Comparison of ENCODE assay signal across 30 mouse cellular contexts in genomic region chr7:112118086-112118485, GRCm38 (mm10). TPM values are rescaled to one million over a fixed set of nuclear protein-coding genes. Genes with fewer than 3 reads are reported as not detected.
A peak's percentile ranks its signal among the peaks of the same experiment; 100 is the strongest.
DNase-seq lines count a peak whose midpoint lies in the region; ATAC-seq and TF ChIP-seq lines count a peak whose summit lies in the region.
"Had no signal": no experiment of that assay in that cellular context is flagged by ENCODE, and none has a peak within 500 bp of the region (broad histone marks: within the 10 kb centered on the region; RNA-seq: fewer than 3 reads in every experiment).

No protein-coding gene starts in this region.

- no peak overlapping the region for H3K4me2 ChIP-seq in forebrain, postnatal 0 days (ENCODE audit: low read depth)
- H3K4me2 ChIP-seq in forebrain, embryonic 14.5 days (ENCODE audit: low read length): no peak overlapping the region
- H3K4me2 ChIP-seq: embryonic facial prominence, embryonic 13.5 days; heart, embryonic 11.5 days; hindbrain, embryonic 14.5 days; kidney, embryonic 15.5 days; limb, embryonic 15.5 days; liver, embryonic 13.5 days had no signal

- H3K4me3 ChIP-seq in forebrain, postnatal 0 days (ENCODE audit: low read depth, low read length): no peak overlapping the region
- no peak overlapping the region for H3K4me3 ChIP-seq in forebrain, embryonic 14.5 days (ENCODE audit: low read depth, low read length)
- H3K4me3 ChIP-seq: embryonic facial prominence, embryonic 13.5 days; forebrain, embryonic 10.5 days; kidney, embryonic 15.5 days; limb, embryonic 10.5 days; limb, embryonic 15.5 days; liver, embryonic 13.5 days had no signal

- peak; percentile 29 for DNase-seq in adrenal gland, postnatal 10 days
- DNase-seq in adrenal gland, adult 8-10 months: no peak
- DNase-seq in forebrain, postnatal 0 days: no peak
- no peak for DNase-seq in forebrain, embryonic 14.5 days (ENCODE audit: low spot score)
- DNase-seq in left cerebral cortex, postnatal 4 days: peak; percentile 52
- DNase-seq in left cerebral cortex, adult 18-20 months (ENCODE audit: low spot score in 2 of 2): no peak
- DNase-seq in Patski (ENCODE audit: low read depth, low spot score): peak; percentile 19
- DNase-seq: cerebellum, adult 11-12 months; heart, postnatal 36 days; kidney, adult 11 months; kidney, postnatal 25 days; liver, embryonic 13.5 days; lung, adult 18-20 months; lung, postnatal 10 days; right cerebral cortex, postnatal 4 days; thymus, adult 2 months; thymus, postnatal 36 days had no signal

- no peak for ATAC-seq in forebrain, postnatal 0 days
- ATAC-seq in forebrain, embryonic 14.5 days: no peak
- ATAC-seq in Patski: no peak
- no peak for ATAC-seq in megakaryocyte progenitor cell, adult 5-6 weeks (replicated peaks; ENCODE audit: poor library complexity)
- ATAC-seq: CD4-positive, CD25-positive, alpha-beta regulatory T cell, adult 4 months; midbrain, embryonic 16.5 days had no signal

- H3K9ac ChIP-seq in forebrain, postnatal 0 days: no peak overlapping the region
- H3K9ac ChIP-seq in forebrain, embryonic 14.5 days (ENCODE audit: low read length): no peak overlapping the region
- H3K9ac ChIP-seq: embryonic facial prominence, embryonic 13.5 days; hindbrain, embryonic 14.5 days; kidney, embryonic 15.5 days; limb, embryonic 15.5 days; liver, embryonic 13.5 days had no signal

- no peak for TF ChIP-seq CTCF in forebrain, postnatal 0 days (IDR thresholded peaks at IDR 0.05; ENCODE audit: low read depth)
- TF ChIP-seq CTCF in Patski (IDR thresholded peaks at IDR 0.05): no peak

- no peaks in the 10 kb centered on the region for H3K27me3 ChIP-seq in forebrain, postnatal 0 days (ENCODE audit: insufficient read depth, low read length)
- H3K27me3 ChIP-seq in forebrain, embryonic 14.5 days (replicated peaks; ENCODE audit: control insufficient read depth, insufficient read depth, low read length): no peaks in the 10 kb centered on the region
- no peaks in the 10 kb centered on the region for H3K27me3 ChIP-seq in Patski
- H3K27me3 ChIP-seq: embryonic facial prominence, embryonic 13.5 days; kidney, embryonic 15.5 days; limb, embryonic 15.5 days; liver, embryonic 13.5 days had no signal

- no peaks in the 10 kb centered on the region; the same call in 1 of the 2 replicates for H3K36me3 ChIP-seq in forebrain, postnatal 0 days (ENCODE audit: insufficient read depth)
- peaks cover 8% of the 10 kb centered on the region; the same call in 1 of the 2 replicates for H3K36me3 ChIP-seq in forebrain, embryonic 14.5 days (ENCODE audit: control insufficient read depth, insufficient read depth, low read length)
- H3K36me3 ChIP-seq: kidney, embryonic 15.5 days; liver, embryonic 13.5 days had no signal

- intact Hi-C loops in left cerebral cortex, postnatal 4 days (cut with DNase I): no loop called here

- 86% methylated on average over 7 of the region's 7 CpGs for WGBS in forebrain, postnatal 0 days
- WGBS in forebrain, embryonic 14.5 days: 91% methylated on average over 7 of the region's 7 CpGs

- 0 out of 2 replicates have a peak overlapping the region, but pooled peaks have one; percentile 16 for H3K27ac ChIP-seq in forebrain, postnatal 0 days (ENCODE audit: low read depth, low read length)
- H3K27ac ChIP-seq in forebrain, embryonic 14.5 days (ENCODE audit: low read depth, low read length): no peak overlapping the region
- H3K27ac ChIP-seq: embryonic facial prominence, embryonic 13.5 days; forebrain, embryonic 10.5 days; hindbrain, embryonic 14.5 days; kidney, embryonic 15.5 days; limb, embryonic 10.5 days; limb, embryonic 15.5 days; liver, embryonic 13.5 days; macrophage had no signal

- H3K9me3 ChIP-seq in forebrain, postnatal 0 days (ENCODE audit: low read length): no peaks in the 10 kb centered on the region
- no peaks in the 10 kb centered on the region for H3K9me3 ChIP-seq in forebrain, embryonic 14.5 days (replicated peaks; ENCODE audit: control insufficient read depth, low read length)
- H3K9me3 ChIP-seq: embryonic facial prominence, embryonic 13.5 days; forebrain, embryonic 10.5 days; kidney, embryonic 15.5 days; limb, embryonic 10.5 days; limb, embryonic 15.5 days; liver, embryonic 13.5 days had no signal

- in situ Hi-C loops in Patski (cut with MboI; ENCODE audit: low pct_unique_long_range_greater_than_20kb): no loop called here

- H3K4me1 ChIP-seq in forebrain, postnatal 0 days (ENCODE audit: insufficient read depth): 0 out of 2 replicates have a peak, but pooled peaks cover 3% of the 10 kb centered on the region
- no peaks in the 10 kb centered on the region for H3K4me1 ChIP-seq in forebrain, embryonic 14.5 days (ENCODE audit: control insufficient read depth, insufficient read depth, low read length)
- H3K4me1 ChIP-seq: liver, embryonic 13.5 days had no signal

- POLR2A ChIA-PET in Patski (lab: Charles Lee): no interaction called here

- CTCF ChIA-PET in Patski (lab: Charles Lee): interaction anchor here (1.8 kb wide), 1 partner anchor 10 kb away, joined by 3 read pairs; no protein-coding TSS in a partner anchor

RNA-seq across cellular contexts. Expression of gene Dkk3, which starts 40.8 kb away (rescaled TPM):
- 10 to 100 TPM; 12.3 to 14.7 TPM for total RNA-seq in adrenal gland, postnatal 10 days (2021)
- 10 to 100 TPM; 22.5 to 28.9 (median 24.0) TPM for total RNA-seq in adrenal gland, adult 8-10 months (2022)
- 50.8 and 53.8 TPM in 2 replicates for total RNA-seq in forebrain, postnatal 0 days (2014; rRNA removed)
- 48.1 and 49.9 TPM in 2 replicates for polyA plus RNA-seq in forebrain, postnatal 0 days (2015; fragmentation: Nextera tagmentation; extraction: Ambion mirVana)
- 22.9 and 24.7 TPM in 2 replicates for polyA plus RNA-seq in forebrain, embryonic 14.5 days (2014; fragmentation: Nextera tagmentation; extraction: Ambion mirVana)
- 10 to 100 TPM; 58.4 to 59.0 TPM for total RNA-seq in left cerebral cortex, postnatal 4 days (2021)
- 100 to 1,000 TPM; 209 to 215 TPM for total RNA-seq in left cerebral cortex, adult 18-20 months (2021)
- 99.9 TPM for polyA plus RNA-seq in Patski (2021)
- total RNA-seq in megakaryocyte progenitor cell, adult 5-6 weeks (2015): 0.07 TPM in 1 of 2 replicates, not detected in the other
- total RNA-seq in megakaryocyte progenitor cell, adult 5-6 weeks (2017): not detected in 2 replicates
- total RNA-seq: granulocyte monocyte progenitor cell, adult 5-6 weeks; neutrophil, adult 5-6 weeks had no signal
- polyA plus RNA-seq: macrophage had no signal

Comparison
In these comparisons a context has a peak if more than half of its experiments do, and no peak if none do; other contexts are left out.
1. DNase-seq: peak in adrenal gland, postnatal 10 days (single experiment), left cerebral cortex, postnatal 4 days (single experiment) and Patski (single experiment); none in adrenal gland, adult 8-10 months (single experiment), forebrain, postnatal 0 days (single experiment), forebrain, embryonic 14.5 days (single experiment) and left cerebral cortex, adult 18-20 months (0 of 2).
2. RNA of gene Dkk3, which starts 40.8 kb away (total RNA-seq): 209 to 215 TPM in left cerebral cortex, adult 18-20 months, 58.4 to 59.0 TPM in left cerebral cortex, postnatal 4 days, 50.8 to 53.8 TPM in forebrain, postnatal 0 days, 22.5 to 28.9 TPM in adrenal gland, adult 8-10 months and 12.3 to 14.7 TPM in adrenal gland, postnatal 10 days; 0.07 TPM in megakaryocyte progenitor cell, adult 5-6 weeks; every median in the first group is over 10 times any median in the second.